Mouse (Mus musculus) embryonic stem cell, embryonic (primary cell): Measurements from ENCODE around the gene Tacc2.

Source experiments
- CTCF ChIA-PET, 4 experiments: fragments of 300-600 bp in 2 of 4; fragments of 350-600 bp in 2 of 4; sonication (Branson Sonifier 250); formaldehyde crosslinking; loops; one replicate each; lab custom pipeline; 2022; ENCODE audit warnings: inconsistent platforms in 2 of 4; lab: Charles Lee
- POLR2A ChIA-PET, 4 experiments: fragments of 300-600 bp in 2 of 4; fragments of 350-600 bp in 2 of 4; sonication (Branson Sonifier 250); formaldehyde crosslinking; loops; one replicate each; lab custom pipeline; 2022; ENCODE audit warnings: antibody characterized with exemption in 4 of 4, inconsistent platforms in 1 of 4; lab: Charles Lee

The Tacc2 gene

DNA sequence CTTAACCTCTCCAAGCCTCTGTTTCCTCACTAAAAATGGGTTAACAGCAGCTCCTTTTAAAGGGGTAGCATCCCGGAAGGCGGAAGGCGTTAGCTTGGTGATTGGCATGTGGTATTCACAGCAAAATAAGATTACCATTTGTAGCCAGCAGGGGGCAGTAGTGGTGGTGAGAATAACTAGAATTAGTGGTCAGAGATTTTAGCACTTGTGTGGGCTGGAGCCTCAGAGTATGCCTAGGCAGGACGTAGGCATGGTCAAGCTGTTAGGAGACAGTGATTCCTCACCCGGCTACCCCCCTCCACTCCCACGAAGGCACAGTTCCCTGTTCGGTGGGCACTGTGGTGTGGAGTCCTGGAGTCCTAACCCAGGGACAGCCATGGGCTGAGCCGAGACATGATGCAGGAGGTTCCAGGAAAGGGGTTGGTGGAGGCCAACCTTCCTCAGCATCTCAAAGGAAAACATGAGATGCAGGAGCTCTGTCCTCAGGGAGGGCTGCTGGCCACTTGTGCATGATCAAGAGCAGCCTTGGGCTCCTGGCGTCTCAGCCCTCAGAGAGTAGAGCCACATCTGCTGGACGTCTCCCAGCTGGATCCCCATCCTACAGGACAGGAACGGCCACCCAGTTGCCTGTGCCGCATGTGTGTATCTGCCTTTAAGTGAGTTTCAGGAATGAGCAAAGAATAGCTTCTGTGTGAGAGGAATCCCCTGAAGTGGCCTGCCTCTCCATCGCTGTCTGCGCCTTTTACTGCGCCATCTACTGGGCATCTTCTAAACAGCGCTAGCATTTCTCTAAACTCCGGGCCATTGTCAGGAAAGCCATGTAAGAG lies 185.0 kb downstream of the Tacc2 start:
- ChIA-PET CTCF (interaction anchor here (0.5 to 3.9 kb wide), 138 partner anchors 9 to 1984 kb away, joined by 3 to 42 read pairs (median 4); partner anchors contain the start of genes Btbd16 (in 4 of the 4) and Plekha1 (in 1 of the 4)), POLR2A (interaction anchor here (0.6 to 3.0 kb wide), 40 partner anchors 8 to 1674 kb away, joined by 3 to 15 read pairs (median 4); no protein-coding TSS in a partner anchor)

DNA sequence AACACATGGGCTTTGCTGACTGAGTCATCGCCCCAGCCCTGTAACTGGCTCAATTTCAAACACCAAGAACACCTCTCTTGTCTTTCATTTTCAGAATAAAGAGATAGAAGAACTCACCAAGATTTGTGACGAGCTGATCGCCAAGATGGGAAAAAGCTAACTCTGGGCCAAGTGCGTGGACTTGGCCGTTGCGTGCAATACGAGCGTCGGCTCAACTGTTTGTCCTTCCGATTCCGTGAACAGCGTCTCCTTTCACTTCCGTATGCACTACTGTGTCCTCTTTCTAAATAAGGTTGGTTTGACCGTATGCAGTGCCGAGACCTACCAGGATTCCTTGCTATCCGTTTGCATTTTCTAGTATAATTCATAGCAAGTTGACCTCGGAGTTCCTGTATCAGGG lies 186.9 kb downstream of the Tacc2 start:
- ChIA-PET POLR2A (interaction anchor here in 1 of 4 experiments (1.3 to 2.8 kb wide), 2 partner anchors 15 to 118 kb away, joined by 3 to 11 read pairs; no protein-coding TSS in a partner anchor), CTCF (interaction anchor here in 2 of 4 experiments (0.6 to 3.9 kb wide), 6 partner anchors 10 to 231 kb away, joined by 3 to 42 read pairs (median 17); partner anchors contain the start of gene Btbd16 (in 1 of the 2))

DNA sequence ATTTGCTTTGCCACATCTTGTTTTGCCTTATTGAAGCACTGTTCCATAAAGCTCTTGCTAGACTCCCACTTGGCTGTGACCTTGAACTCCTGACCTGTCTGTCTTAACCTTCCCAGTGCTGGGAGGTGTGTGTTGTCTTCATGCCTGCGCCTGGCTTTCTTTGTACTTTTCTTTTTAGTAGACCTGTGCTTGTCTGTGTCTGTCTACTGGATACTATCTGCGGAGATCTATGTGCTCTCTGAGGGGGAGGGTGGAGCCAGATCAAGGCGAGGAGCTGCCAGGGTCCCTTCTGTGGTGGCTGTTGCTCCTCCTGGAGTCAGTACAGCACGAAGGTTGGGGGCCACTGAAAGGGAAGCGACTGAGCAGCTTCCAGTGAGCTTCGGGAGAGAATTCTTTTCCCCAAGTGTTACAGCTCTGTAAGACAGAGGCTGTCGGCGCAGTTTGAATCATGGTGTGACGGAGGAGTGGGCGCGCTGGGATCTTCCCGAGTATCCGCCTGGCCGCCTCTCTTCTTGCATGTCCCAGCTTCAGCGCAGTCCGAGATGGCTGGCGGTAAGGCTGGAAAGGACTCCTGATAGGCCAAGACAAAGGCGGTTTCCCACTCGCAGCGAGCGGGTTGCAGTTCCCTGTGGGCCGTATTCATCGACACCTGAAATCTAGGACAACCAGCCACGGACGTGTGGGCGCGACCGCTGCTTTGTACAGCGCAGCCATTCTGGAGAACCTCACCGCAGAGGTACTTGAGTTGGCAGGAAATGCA lies 189.4 kb downstream of the Tacc2 start:
- POLR2A ChIA-PET: interaction anchor here in 3 of 4 experiments (0.6 to 2.2 kb wide), 15 partner anchors 10 to 165 kb away, joined by 3 to 9 read pairs (median 4); no protein-coding TSS in a partner anchor
- CTCF ChIA-PET: interaction anchor here in 3 of 4 experiments (0.5 to 1.7 kb wide), 8 partner anchors 30 to 229 kb away, joined by 3 to 5 read pairs (median 3); no protein-coding TSS in a partner anchor

GRCm38 (mm10) chr7:130768151-130768550 lies 190.9 kb downstream of the Tacc2 start:
- ChIA-PET POLR2A (interaction anchor here in 1 of 4 experiments (0.5 to 1.6 kb wide), 4 partner anchors 9 to 236 kb away, joined by 3 to 5 read pairs (median 3); no protein-coding TSS in a partner anchor), CTCF (interaction anchor here in 2 of 4 experiments (0.5 to 1.1 kb wide), 2 partner anchors 15 to 374 kb away, joined by 3 read pairs; no protein-coding TSS in a partner anchor)

- CTCF ChIA-PET: interaction anchor here (0.6 to 2.2 kb wide), 16 partner anchors 8 to 395 kb away, joined by 3 to 17 read pairs (median 4); no protein-coding TSS in a partner anchor
- POLR2A ChIA-PET: interaction anchor here in 2 of 4 experiments (1.1 to 1.5 kb wide), 2 partner anchors 8 to 42 kb away, joined by 3 to 4 read pairs; no protein-coding TSS in a partner anchor
These were observed 193.5 kb downstream of the Tacc2 start for GRCm38 (mm10) chr7:130770707-130771106.

- CTCF ChIA-PET: interaction anchor here (0.6 to 2.7 kb wide), 13 partner anchors 11 to 570 kb away, joined by 3 to 22 read pairs (median 3); no protein-coding TSS in a partner anchor
- POLR2A ChIA-PET: interaction anchor here in 2 of 4 experiments (0.5 to 1.4 kb wide), 2 partner anchors 10 to 54 kb away, joined by 3 to 7 read pairs; no protein-coding TSS in a partner anchor
These were observed 196.1 kb downstream of the Tacc2 start for GRCm38 (mm10) chr7:130773171-130773830.

GRCm38 (mm10) chr7:130773914-130774630 lies 196.8 kb downstream of the Tacc2 start, which contains the start of gene Btbd16:
Btbd16 (plus strand) TSS chr7:130774069.
- ChIA-PET POLR2A (interaction anchor here in 2 of 4 experiments (0.5 to 1.4 kb wide), 3 partner anchors 9 to 53 kb away, joined by 3 to 7 read pairs (median 4); no protein-coding TSS in a partner anchor), CTCF (interaction anchor here (0.5 to 2.7 kb wide), 13 partner anchors 10 to 241 kb away, joined by 3 to 22 read pairs (median 3); no protein-coding TSS in a partner anchor)

DNA sequence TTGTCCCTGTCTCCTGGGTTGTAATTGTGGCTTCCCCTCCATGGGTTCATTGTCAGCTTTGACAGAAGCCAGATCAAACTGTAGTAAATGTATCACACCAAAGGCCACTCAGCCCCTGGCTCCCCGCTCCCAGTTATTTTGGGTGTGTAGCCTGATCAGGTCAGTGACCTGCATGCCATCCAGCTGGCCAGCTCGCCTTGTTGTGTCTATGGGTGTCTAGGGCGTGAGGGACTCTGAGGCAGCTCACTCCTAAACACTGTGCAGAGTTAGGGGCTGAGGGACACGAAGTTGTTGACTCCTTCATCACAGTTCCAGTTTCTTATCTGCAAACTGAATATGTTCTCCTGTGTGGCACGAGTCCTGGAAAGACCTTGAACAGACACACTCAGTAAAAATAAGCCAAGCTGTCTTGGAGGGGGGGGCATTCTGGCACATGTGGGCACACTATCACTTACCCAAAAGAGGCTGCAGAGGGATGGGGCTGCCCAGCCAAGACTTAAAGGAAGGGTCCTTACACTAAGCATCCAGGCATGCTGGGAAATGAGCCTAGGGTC lies 203.7 kb downstream of the Tacc2 start:
- POLR2A ChIA-PET: no interaction called here
- CTCF ChIA-PET: interaction anchor here in 2 of 4 experiments (0.6 to 1.6 kb wide), 2 partner anchors 19 to 118 kb away, joined by 3 to 6 read pairs; no protein-coding TSS in a partner anchor

- POLR2A ChIA-PET: interaction anchor here in 1 of 4 experiments (1.0 kb wide), 1 partner anchor 9 kb away, joined by 3 read pairs; the partner anchor contains the start of gene Btbd16
These were observed 205.3 kb downstream of the Tacc2 start for GRCm38 (mm10) chr7:130782501-130783050.

GRCm38 (mm10) chr7:130785923-130786575 lies 208.8 kb downstream of the Tacc2 start:
- CTCF ChIA-PET: interaction anchor here in 2 of 4 experiments (0.6 to 0.7 kb wide), 5 partner anchors 11 to 326 kb away, joined by 3 to 15 read pairs (median 5); no protein-coding TSS in a partner anchor
- POLR2A ChIA-PET: interaction anchor here in 1 of 4 experiments (0.6 kb wide), 1 partner anchor 109 kb away, joined by 3 read pairs; no protein-coding TSS in a partner anchor

More at GRCm38 (mm10) chr7:130782501-130783050, 205.3 kb downstream of the Tacc2 start:
- CTCF ChIA-PET: interaction anchor here in 1 of 4 experiments (1.6 kb wide), 1 partner anchor 21 kb away, joined by 3 read pairs; no protein-coding TSS in a partner anchor

DNA sequence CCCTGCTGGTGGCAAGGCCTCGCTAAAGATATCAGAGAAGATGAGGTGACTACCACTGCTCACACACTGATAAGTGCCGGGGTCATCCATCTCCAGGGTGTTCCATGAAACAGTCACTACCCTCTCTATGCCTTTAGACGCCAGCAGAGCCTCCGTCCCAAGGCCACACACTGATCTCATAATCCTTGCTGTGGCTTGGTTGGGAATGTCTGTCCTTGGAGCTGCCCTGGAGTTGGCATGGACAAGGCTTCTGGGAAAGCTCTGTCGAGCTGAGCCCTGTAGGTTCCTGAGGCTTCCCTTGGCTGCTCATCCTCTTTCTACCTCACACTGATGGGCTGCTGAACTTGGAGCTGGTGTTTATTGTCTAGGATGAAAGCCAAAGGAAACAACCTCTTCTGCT lies 209.5 kb downstream of the Tacc2 start:
- CTCF ChIA-PET: interaction anchor here in 1 of 4 experiments (0.6 kb wide), 1 partner anchor 17 kb away, joined by 4 read pairs; no protein-coding TSS in a partner anchor
- POLR2A ChIA-PET: no interaction called here

DNA sequence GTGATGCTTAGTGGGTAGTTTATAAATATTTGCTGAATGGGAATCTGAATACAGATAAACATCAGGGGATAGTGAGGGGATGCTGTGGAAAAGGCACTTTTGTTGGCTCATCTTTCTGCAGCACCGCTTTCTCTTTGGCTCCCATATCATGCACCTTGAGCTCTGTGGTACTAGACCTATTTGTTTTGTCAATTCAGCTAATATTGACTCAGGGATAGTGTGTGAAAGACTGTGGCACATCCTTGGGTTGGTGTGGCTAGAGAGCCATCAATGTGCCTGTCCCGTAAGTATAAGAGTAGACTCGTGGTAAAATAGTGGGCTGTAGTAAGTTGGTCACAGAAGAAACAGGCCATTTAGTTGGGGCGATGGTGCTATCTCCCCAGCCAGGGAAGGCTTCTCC lies 210.3 kb downstream of the Tacc2 start:
- CTCF ChIA-PET: no interaction called here
- POLR2A ChIA-PET: no interaction called here

DNA sequence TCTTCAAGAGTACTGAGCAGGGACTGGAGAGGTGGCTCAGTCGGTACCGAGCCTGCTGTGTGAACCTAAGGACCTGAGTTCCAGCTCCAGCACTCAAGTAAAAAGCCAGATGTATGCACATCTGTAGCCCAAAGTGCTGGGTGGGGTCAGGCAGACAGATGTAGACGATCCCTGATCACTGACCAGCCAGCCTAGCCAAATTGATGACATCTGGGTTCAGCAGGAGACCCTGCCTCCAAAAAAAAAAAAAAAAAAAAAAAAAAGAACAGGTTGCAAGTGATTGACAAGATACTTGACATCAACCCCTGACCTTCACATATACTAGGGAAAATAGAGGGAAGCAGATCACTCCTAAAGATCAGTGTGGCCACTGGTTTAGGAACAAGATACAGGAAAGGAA lies 211.7 kb downstream of the Tacc2 start:
- CTCF ChIA-PET: no interaction called here
- POLR2A ChIA-PET: interaction anchor here in 2 of 4 experiments (0.7 kb wide), 2 partner anchors 16 to 1095 kb away, joined by 3 to 10 read pairs; no protein-coding TSS in a partner anchor

DNA sequence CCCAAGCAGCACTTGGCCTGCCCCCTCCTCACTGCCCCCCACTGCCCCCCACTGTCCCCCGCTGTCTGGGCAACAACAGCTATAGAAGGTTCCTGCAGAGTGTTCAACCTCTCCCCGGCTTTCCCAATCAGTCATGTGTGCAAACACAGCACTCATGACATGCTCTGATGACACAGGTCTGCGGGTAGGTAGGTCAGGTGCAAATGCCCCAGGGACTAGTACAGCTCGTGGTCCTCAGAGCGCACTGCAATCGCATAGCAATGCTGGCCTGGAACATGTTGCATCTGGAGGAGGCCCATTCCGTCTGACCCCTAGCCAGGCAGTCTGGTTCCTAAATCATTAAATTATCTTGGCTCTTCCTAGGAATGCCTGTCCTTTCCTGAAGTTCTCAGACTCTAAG lies 212.2 kb downstream of the Tacc2 start:
- POLR2A ChIA-PET: interaction anchor here in 1 of 4 experiments (0.7 kb wide), 1 partner anchor 1096 kb away, joined by 3 read pairs; no protein-coding TSS in a partner anchor
- CTCF ChIA-PET: interaction anchor here in 2 of 4 experiments (0.6 to 1.0 kb wide), 2 partner anchors 27 to 56 kb away, joined by 3 to 4 read pairs; no protein-coding TSS in a partner anchor

- POLR2A ChIA-PET: no interaction called here
- CTCF ChIA-PET: interaction anchor here in 3 of 4 experiments (0.5 to 0.9 kb wide), 6 partner anchors 16 to 172 kb away, joined by 3 to 6 read pairs (median 4); no protein-coding TSS in a partner anchor
These were observed 216.4 kb downstream of the Tacc2 start for GRCm38 (mm10) chr7:130793671-130794070.
